Mouse (Mus musculus): ENCODE measurements around the gene Ppp1r15a. TPM values are rescaled to one million over a fixed set of nuclear protein-coding genes. Genes with fewer than 3 reads are reported as not detected.
A peak's percentile ranks its signal among the peaks of the same experiment; 100 is the strongest.
"Not testable (repeated sequence)": the region's sequence is repeated elsewhere in the genome, so short reads cannot be mapped to it uniquely, and the experiment has no call there.

Ppp1r15a gene
- polyA plus RNA-seq, 1 experiment from 2014 or later = 17.1 TPM

DNA sequence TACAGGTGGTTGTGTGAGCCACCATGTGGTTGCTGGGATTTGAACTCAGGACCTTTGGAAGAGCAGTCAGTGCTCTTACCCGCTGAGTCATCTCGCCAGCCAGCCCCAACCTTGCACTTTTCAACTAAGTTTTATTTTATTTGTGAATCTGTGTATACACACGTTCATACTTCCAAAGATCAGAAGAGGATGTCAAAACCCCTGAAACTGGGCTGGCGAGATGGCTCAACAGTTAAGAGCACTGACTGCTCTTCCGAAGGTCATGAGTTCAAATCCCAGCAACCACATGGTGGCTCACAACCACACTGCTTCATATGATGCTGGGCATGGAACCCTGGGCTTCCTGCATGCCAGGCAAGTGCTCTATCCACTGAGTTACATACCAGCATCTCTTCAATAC lies 41.1 kb downstream of the Ppp1r15a start:
- not testable (repeated sequence) for H3K4me2 ChIP-seq; H3K4me3 ChIP-seq (ENCODE audit: low read depth, low read length); H3K9me3 ChIP-seq (ENCODE audit: control insufficient read depth, low read length); H3K9ac ChIP-seq (ENCODE audit: low read length); H3K36me3 ChIP-seq (ENCODE audit: control insufficient read depth, insufficient read depth, low read length); DNase-seq (ENCODE audit: low spot score, missing footprints); ATAC-seq (ENCODE audit: low FRiP score); H3K27ac ChIP-seq (ENCODE audit: low read depth, low read length); H3K27me3 ChIP-seq (ENCODE audit: control insufficient read depth, insufficient read depth, low read length); H3K4me1 ChIP-seq (ENCODE audit: control insufficient read depth, insufficient read depth, low read length)
- 85% methylated on average over 5 of the region's 5 CpGs for WGBS

DNA sequence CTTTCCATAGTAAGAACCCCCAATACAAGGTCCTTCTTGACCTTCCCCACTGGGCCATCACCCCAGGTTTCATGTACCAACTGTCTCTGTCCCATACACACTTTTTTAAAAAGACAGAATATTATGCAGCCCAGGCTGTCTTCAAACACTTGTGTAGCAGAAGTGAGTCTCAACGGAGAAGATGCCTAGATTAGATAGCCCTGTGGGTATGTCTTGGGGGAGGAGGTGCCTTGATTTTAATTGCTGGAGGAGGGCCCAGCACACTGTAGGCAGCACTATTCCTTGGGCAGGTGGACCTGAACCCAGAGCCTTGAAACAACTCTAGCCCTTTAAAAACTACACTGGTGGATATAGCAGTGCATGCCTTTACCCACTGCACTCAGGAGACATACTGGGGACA lies 43.9 kb downstream of the Ppp1r15a start:
- no peaks in the 10 kb centered on the region for H3K27me3 ChIP-seq (ENCODE audit: control insufficient read depth, insufficient read depth, low read length)
- ATAC-seq (ENCODE audit: low FRiP score) (no peak), DNase-seq (ENCODE audit: low spot score, missing footprints) (no peak)
- H3K36me3 ChIP-seq (ENCODE audit: control insufficient read depth, insufficient read depth, low read length) = no peaks in the 10 kb centered on the region
- H3K4me1 ChIP-seq (ENCODE audit: control insufficient read depth, insufficient read depth, low read length) = no peaks in the 10 kb centered on the region
- H3K4me2 ChIP-seq = no peak overlapping the region
- H3K4me3 ChIP-seq (ENCODE audit: low read depth, low read length) = no peak overlapping the region
- no peak overlapping the region for H3K9ac ChIP-seq (ENCODE audit: low read length)
- H3K27ac ChIP-seq (ENCODE audit: low read depth, low read length) = no peak overlapping the region
- H3K9me3 ChIP-seq (ENCODE audit: control insufficient read depth, low read length) = no peaks in the 10 kb centered on the region
- 88% methylated on average over 1 of the region's 1 CpGs for WGBS

DNA sequence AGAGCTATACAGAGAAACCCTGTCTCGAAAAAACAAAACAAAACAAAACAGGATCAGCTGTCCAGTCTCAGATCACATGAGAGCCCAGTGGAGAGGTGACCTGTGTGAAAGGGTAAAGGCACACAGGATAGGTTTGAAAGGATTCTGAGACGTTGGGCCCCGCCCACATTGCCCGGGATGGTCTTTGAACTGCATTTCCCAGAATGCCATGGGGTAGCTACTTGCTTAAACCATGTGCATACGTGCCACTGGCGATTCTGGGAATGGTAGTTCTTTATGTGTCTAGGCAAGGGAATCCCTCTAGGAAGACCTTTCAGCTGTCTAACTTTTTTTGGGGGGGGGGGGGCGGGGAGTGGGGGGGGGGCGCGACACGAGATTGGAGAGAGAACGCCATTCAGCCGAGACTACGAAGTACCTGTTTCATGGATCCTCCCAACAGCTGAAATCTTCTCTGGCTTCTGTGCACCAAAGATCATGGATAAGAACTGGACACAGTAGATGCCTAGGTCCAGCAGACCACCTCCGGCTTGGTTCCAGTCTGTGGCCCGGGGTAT lies 44.6 kb downstream of the Ppp1r15a start, which contains the start of gene Tulp2:
Gene Tulp2 (plus strand): TSS at position 504 of the 554 bp plus-strand sequence.
- H3K27ac ChIP-seq (ENCODE audit: low read depth, low read length) = no peak within 1 kb of the TSS
- DNase-seq (ENCODE audit: low spot score, missing footprints) = peak; percentile 90
- ATAC-seq (ENCODE audit: low FRiP score) = peak; percentile 77
- no peak within 1 kb of the TSS for H3K9ac ChIP-seq (ENCODE audit: low read length)
- H3K36me3 ChIP-seq (ENCODE audit: control insufficient read depth, insufficient read depth, low read length) = no peaks in the 10 kb centered on the region
- WGBS = 57% methylated on average over 15 of the region's 15 CpGs
- H3K4me1 ChIP-seq (ENCODE audit: control insufficient read depth, insufficient read depth, low read length) = no peaks in the 10 kb centered on the region
- H3K4me3 ChIP-seq (ENCODE audit: low read depth, low read length) = no peak within 1 kb of the TSS
- H3K9me3 ChIP-seq (ENCODE audit: control insufficient read depth, low read length) = no peaks in the 10 kb centered on the region
- no peaks in the 10 kb centered on the region for H3K27me3 ChIP-seq (ENCODE audit: control insufficient read depth, insufficient read depth, low read length)
- no peak within 1 kb of the TSS for H3K4me2 ChIP-seq

- not testable (repeated sequence) for H3K27me3 ChIP-seq (ENCODE audit: control insufficient read depth, insufficient read depth, low read length); H3K36me3 ChIP-seq (ENCODE audit: control insufficient read depth, insufficient read depth, low read length); DNase-seq (ENCODE audit: low spot score, missing footprints); H3K4me2 ChIP-seq; H3K27ac ChIP-seq (ENCODE audit: low read depth, low read length); H3K4me3 ChIP-seq (ENCODE audit: low read depth, low read length); H3K9me3 ChIP-seq (ENCODE audit: control insufficient read depth, low read length); H3K9ac ChIP-seq (ENCODE audit: low read length); H3K4me1 ChIP-seq (ENCODE audit: control insufficient read depth, insufficient read depth, low read length); ATAC-seq (ENCODE audit: low FRiP score)
- WGBS = 76% methylated on average over 3 of the region's 4 CpGs
Observed at GRCm38 (mm10) chr7:45480310-45480709, 45.8 kb downstream of the Ppp1r15a start.

DNA sequence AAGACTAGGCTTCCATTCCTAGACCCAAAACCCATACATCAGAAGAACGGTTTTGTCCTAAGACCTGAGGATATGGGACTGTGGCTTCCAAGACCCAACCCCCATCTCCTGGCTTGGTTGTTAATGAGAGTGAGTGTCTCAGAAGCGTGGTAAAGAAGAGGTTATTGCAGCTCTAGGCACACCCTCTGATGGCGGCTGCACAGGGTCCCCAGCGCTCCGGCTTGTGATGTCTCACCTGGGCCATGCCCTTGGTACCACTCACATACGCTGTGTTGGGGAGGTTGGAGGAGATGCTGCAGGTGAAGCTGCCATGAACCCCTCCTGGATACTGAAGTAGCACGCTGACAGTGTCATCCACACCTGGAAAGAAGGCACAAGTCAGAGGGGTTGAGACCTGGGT lies 47.3 kb downstream of the Ppp1r15a start:
- ATAC-seq (ENCODE audit: low FRiP score) = no peak
- WGBS = 96% methylated on average over 7 of the region's 7 CpGs

DNA sequence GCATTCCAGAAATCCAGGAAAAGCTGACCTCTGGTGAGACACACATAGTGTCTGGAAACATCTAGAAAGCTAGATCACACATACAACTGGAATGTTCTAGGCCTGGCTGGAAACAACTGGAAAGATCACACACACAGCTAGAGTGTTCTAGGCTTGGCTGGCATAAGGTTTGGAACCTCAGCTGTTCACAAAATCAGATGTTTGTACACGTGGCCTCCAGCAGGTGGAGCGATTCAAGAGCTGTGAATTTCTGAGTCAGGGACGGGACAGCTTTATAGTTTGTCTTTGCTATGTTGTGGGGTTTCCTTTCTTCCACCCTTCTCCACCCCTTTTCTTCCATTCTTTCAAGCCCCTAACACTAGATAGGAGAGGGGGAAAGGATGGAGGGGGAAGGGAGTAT lies 49.1 kb downstream of the Ppp1r15a start:
- DNase-seq (ENCODE audit: low spot score, missing footprints) (peak; percentile 83), ATAC-seq (ENCODE audit: low FRiP score) (no peak)
- Histone ChIP-seq H3K36me3 (ENCODE audit: control insufficient read depth, insufficient read depth, low read length) (no peaks in the 10 kb centered on the region), H3K4me3 (ENCODE audit: low read depth, low read length) (no peak overlapping the region), H3K9me3 (ENCODE audit: control insufficient read depth, low read length) (no peaks in the 10 kb centered on the region), H3K27ac (ENCODE audit: low read depth, low read length) (no peak overlapping the region), H3K4me1 (ENCODE audit: control insufficient read depth, insufficient read depth, low read length) (no peaks in the 10 kb centered on the region), H3K27me3 (ENCODE audit: control insufficient read depth, insufficient read depth, low read length) (no peaks in the 10 kb centered on the region), H3K4me2 (no peak overlapping the region), H3K9ac (ENCODE audit: low read length) (no peak overlapping the region)
- 23% methylated on average over 3 of the region's 3 CpGs for WGBS

More for the DNA sequence above, 47.3 kb downstream of the Ppp1r15a start:
- no peak overlapping the region for H3K4me3 ChIP-seq (ENCODE audit: low read depth, low read length)
- H3K27me3 ChIP-seq (ENCODE audit: control insufficient read depth, insufficient read depth, low read length) = no peaks in the 10 kb centered on the region
- H3K27ac ChIP-seq (ENCODE audit: low read depth, low read length) = no peak overlapping the region
- H3K4me2 ChIP-seq = no peak overlapping the region
- no peaks in the 10 kb centered on the region for H3K9me3 ChIP-seq (ENCODE audit: control insufficient read depth, low read length)
- H3K9ac ChIP-seq (ENCODE audit: low read length) = no peak overlapping the region
- no peaks in the 10 kb centered on the region for H3K4me1 ChIP-seq (ENCODE audit: control insufficient read depth, insufficient read depth, low read length)
- DNase-seq (ENCODE audit: low spot score, missing footprints) = no peak
- no peaks in the 10 kb centered on the region for H3K36me3 ChIP-seq (ENCODE audit: control insufficient read depth, insufficient read depth, low read length)

- Histone ChIP-seq H3K4me1 (ENCODE audit: control insufficient read depth, insufficient read depth, low read length) (no peaks in the 10 kb centered on the region), H3K27ac (ENCODE audit: low read depth, low read length) (no peak overlapping the region), H3K4me2 (no peak overlapping the region), H3K9me3 (ENCODE audit: control insufficient read depth, low read length) (no peaks in the 10 kb centered on the region), H3K9ac (ENCODE audit: low read length) (no peak overlapping the region), H3K4me3 (ENCODE audit: low read depth, low read length) (no peak overlapping the region), H3K36me3 (ENCODE audit: control insufficient read depth, insufficient read depth, low read length) (no peaks in the 10 kb centered on the region), H3K27me3 (ENCODE audit: control insufficient read depth, insufficient read depth, low read length) (no peaks in the 10 kb centered on the region)
- 37% methylated on average over 1 of the region's 1 CpGs for WGBS
- DNase-seq (ENCODE audit: low spot score, missing footprints) = peak; percentile 71
- ATAC-seq (ENCODE audit: low FRiP score) = no peak
Observed at GRCm38 (mm10) chr7:45476453-45476852, 49.6 kb downstream of the Ppp1r15a start.

DNA sequence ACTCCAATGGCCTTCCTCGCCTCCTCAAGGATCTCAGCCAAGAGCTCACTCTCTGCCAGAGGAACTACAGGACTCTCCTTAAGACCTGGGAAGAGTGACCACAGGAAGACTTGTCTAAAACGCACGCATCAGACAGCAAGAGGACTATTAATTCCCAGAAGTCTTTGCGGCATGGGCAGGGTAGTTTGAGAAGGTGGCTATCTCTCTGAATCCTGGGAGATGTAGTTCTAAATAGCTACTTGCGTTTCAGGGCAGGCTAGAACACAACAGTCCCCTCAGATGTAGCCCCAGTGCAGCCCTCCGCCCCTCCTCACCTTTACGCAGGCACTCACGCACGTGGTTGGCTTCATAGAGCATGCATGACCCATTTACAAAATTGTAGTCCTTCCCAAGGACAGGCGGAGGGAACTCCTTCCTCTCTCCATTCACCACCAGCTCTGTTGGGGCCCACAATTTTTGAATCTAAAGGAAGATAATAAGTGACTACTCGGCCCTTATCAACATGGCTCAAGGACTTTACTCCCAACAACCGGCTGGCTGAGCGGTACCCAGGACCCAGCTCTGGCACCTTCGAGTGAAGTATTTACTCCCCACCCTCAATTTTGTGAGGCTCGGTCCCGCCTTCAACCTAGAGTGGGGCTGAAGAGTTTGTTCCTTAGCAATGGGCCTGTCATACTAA lies 50.6 kb downstream of the Ppp1r15a start:
- H3K4me2 ChIP-seq = no peak overlapping the region
- no peaks in the 10 kb centered on the region for H3K27me3 ChIP-seq (ENCODE audit: control insufficient read depth, insufficient read depth, low read length)
- DNase-seq (ENCODE audit: low spot score, missing footprints) (peak; percentile 71), ATAC-seq (ENCODE audit: low FRiP score) (no peak)
- no peak overlapping the region for H3K4me3 ChIP-seq (ENCODE audit: low read depth, low read length)
- no peaks in the 10 kb centered on the region for H3K9me3 ChIP-seq (ENCODE audit: control insufficient read depth, low read length)
- no peaks in the 10 kb centered on the region for H3K36me3 ChIP-seq (ENCODE audit: control insufficient read depth, insufficient read depth, low read length)
- H3K4me1 ChIP-seq (ENCODE audit: control insufficient read depth, insufficient read depth, low read length) = no peaks in the 10 kb centered on the region
- no peak overlapping the region for H3K27ac ChIP-seq (ENCODE audit: low read depth, low read length)
- no peak overlapping the region for H3K9ac ChIP-seq (ENCODE audit: low read length)
- WGBS = 76% methylated on average over 16 of the region's 16 CpGs
